Mouse (Mus musculus): ENCODE data around the gene Thegl.
"Not testable (repeated sequence)": the region's sequence is repeated elsewhere in the genome, so short reads cannot be mapped to it uniquely, and the experiment has no call there.

DNA sequence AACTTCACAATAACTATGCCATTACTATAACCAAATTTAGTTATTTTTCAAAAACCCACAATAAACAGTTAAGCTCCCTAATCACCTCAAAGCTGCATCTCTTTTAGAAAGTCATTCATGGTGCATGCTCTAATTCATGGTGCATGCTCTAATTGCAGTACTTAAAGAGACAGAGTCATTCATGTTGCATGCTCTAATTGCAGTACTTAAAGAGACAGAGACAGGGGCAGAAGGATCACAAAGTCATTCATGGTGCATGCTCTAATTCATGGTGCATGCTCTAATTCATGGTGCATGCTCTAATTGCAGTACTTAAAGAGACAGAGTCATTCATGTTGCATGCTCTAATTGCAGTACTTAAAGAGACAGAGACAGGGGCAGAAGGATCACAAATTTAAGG is 19.3 kb downstream of the Thegl start:
- TF ChIP-seq CTCF (IDR thresholded peaks at IDR 0.05; ENCODE audit: extremely low read depth, insufficient read length, insufficient replicate concordance, low read depth, low read length); POLR2A (IDR thresholded peaks at IDR 0.05; ENCODE audit: low read depth, low read length): not testable (repeated sequence)

All from small intestine, adult 2 months (tissue).